Mouse (Mus musculus) B cell, adult 62 days (primary cell): ENCODE data around the gene Myct1. TPM values are rescaled to one million over a fixed set of nuclear protein-coding genes. Genes with fewer than 3 reads are reported as not detected.

ENCODE experiments used
- total RNA-seq: library from RNA; stranded (reverse); gene quantifications from 4 replicates; pipeline ENCODE4 v1.2.4, GENCODE M21; 2023

Gene Myct1
- not detected in 4 replicates for total RNA-seq

GRCm38 (mm10) chr10:5593464-5593863, at the start of gene Myct1:
Gene Myct1 (plus strand): TSS chr10:5593775.

GRCm38 (mm10) chr10:5551382-5551781, 42.2 kb upstream of the Myct1 start, which contains the start of gene Syne1:
Gene Syne1 (minus strand): TSS chr10:5551482.

DNA sequence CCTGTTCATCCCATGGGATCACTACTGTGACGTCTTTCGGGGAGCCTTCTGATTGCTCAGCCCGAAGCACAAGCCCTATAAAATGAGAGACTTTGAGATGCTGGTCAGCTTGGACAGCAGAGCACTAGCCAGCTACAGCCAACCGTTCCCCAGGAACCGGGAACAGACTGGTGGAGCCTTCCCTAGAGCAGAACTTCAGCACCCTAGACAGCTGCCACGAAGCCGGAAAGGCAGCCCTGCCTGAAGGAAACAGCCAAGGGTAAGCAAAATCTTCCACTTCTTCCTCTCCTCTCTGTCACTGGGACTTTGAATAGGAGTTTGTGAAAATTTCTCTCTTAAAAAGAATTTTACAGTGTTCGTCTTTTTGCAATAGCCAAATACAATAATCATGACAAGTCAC, 45.5 kb downstream of the Myct1 start, which contains the start of gene Vip:
Vip (plus strand) TSS at position 107 of the 400 bp plus-strand sequence.

Other genes starting within 250 kb of the Myct1 start
- gene Syne1, start 42.3 kb upstream of the Myct1 start, total RNA-seq: 47.3 to 52.3 TPM (median 51.4 TPM) in 4 replicates
- gene Vip, start 45.4 kb downstream of the Myct1 start, total RNA-seq: not detected in 4 replicates
- gene Fbxo5, start 211.8 kb downstream of the Myct1 start, total RNA-seq: 3.9 to 7.9 TPM (median 5.7 TPM) in 4 replicates
- 20.7 to 23.0 TPM (median 22.2 TPM) in 4 replicates for gene Mtrf1l, start 230.1 kb downstream of the Myct1 start, total RNA-seq